Comparison of ENCODE assay signal across 9 mouse cellular contexts in genomic region chr8:112034603-112035002, GRCm38 (mm10). TPM values are rescaled to one million over a fixed set of nuclear protein-coding genes. Genes with fewer than 3 reads are reported as not detected.
DNase-seq lines count a peak whose midpoint lies in the region; ATAC-seq and TF ChIP-seq lines count a peak whose summit lies in the region.
"Had no signal": no experiment of that assay in that cellular context is flagged by ENCODE, and none has a peak within 500 bp of the region (broad histone marks: within the 10 kb centered on the region; RNA-seq: fewer than 3 reads in every experiment).

No protein-coding gene starts in this region.

- H3K9ac ChIP-seq in neural tube, embryonic 15.5 days (replicated peaks): no peak overlapping the region
- H3K9ac ChIP-seq in hindbrain, postnatal 0 days (replicated peaks; ENCODE audit: low read length): no peak overlapping the region
- H3K9ac ChIP-seq in liver, adult 2 months (ENCODE audit: low read depth, low read length): no peak overlapping the region

- TF ChIP-seq POLR2A in liver, adult 2 months (IDR thresholded peaks at IDR 0.05; ENCODE audit: extremely low read depth, insufficient read depth, low read length): no peak

- H3K36me3 ChIP-seq in neural tube, embryonic 15.5 days: no peaks in the 10 kb centered on the region
- no peaks in the 10 kb centered on the region for H3K36me3 ChIP-seq in hindbrain, postnatal 0 days (ENCODE audit: insufficient read depth, low read length)
- H3K36me3 ChIP-seq in liver, adult 2 months (ENCODE audit: control insufficient read depth, insufficient read depth, low read length): no peaks in the 10 kb centered on the region

- no peak overlapping the region for H3K27ac ChIP-seq in neural tube, embryonic 15.5 days (replicated peaks)
- no peak overlapping the region for H3K27ac ChIP-seq in hindbrain, postnatal 0 days
- H3K27ac ChIP-seq in liver, adult 2 months (replicated peaks; ENCODE audit: insufficient read depth, low read depth, low read length): no peak overlapping the region

- no peaks in the 10 kb centered on the region for H3K79me2 ChIP-seq in liver, adult 2 months (ENCODE audit: control insufficient read depth, insufficient read depth, low read length)

- no peaks in the 10 kb centered on the region for H3K9me3 ChIP-seq in neural tube, embryonic 15.5 days (replicated peaks)
- H3K9me3 ChIP-seq in hindbrain, postnatal 0 days (ENCODE audit: low read length): no peaks in the 10 kb centered on the region

- TF ChIP-seq CTCF in hindbrain, postnatal 0 days (IDR thresholded peaks at IDR 0.05; ENCODE audit: low read depth): peak; percentile 82
- peak; percentile 45; the same call in 1 of the 2 replicates for TF ChIP-seq CTCF in liver, adult 2 months (IDR thresholded peaks at IDR 0.05; ENCODE audit: low read depth, low read length)

- 21% methylated on average over 8 of the region's 8 CpGs for WGBS in neural tube, embryonic 15.5 days
- WGBS in hindbrain, postnatal 0 days: 17% methylated on average over 8 of the region's 8 CpGs
- whole genome bisulfite sequencing in liver, adult 2 months: 5% methylated on average over 8 of the region's 8 CpGs

- H3K27me3 ChIP-seq in neural tube, embryonic 15.5 days (replicated peaks): no peaks in the 10 kb centered on the region
- H3K27me3 ChIP-seq in hindbrain, postnatal 0 days (ENCODE audit: insufficient read depth, low read length): no peaks in the 10 kb centered on the region
- no peaks in the 10 kb centered on the region for H3K27me3 ChIP-seq in liver, adult 2 months (ENCODE audit: control insufficient read depth, insufficient read depth, low read length)

- H3K4me2 ChIP-seq in neural tube, embryonic 15.5 days: no peak overlapping the region
- H3K4me2 ChIP-seq in hindbrain, postnatal 0 days (ENCODE audit: low read depth, low read length): no peak overlapping the region

- no peak overlapping the region for H3K4me3 ChIP-seq in neural tube, embryonic 15.5 days (replicated peaks)
- no peak overlapping the region for H3K4me3 ChIP-seq in hindbrain, postnatal 0 days (ENCODE audit: low read length)
- no peak overlapping the region for H3K4me3 ChIP-seq in liver, adult 2 months (ENCODE audit: insufficient read depth, low read depth, low read length)

- H3K4me1 ChIP-seq in neural tube, embryonic 15.5 days: no peaks in the 10 kb centered on the region
- H3K4me1 ChIP-seq in hindbrain, postnatal 0 days (ENCODE audit: insufficient read depth, low read length): no peaks in the 10 kb centered on the region
- no peaks in the 10 kb centered on the region; the same call in 1 of the 2 replicates for H3K4me1 ChIP-seq in liver, adult 2 months (ENCODE audit: control insufficient read depth, insufficient read depth, low read length)

- no peak for DNase-seq in cerebellum, adult 11-12 months
- peak; percentile 70 for DNase-seq in neural tube, embryonic 10.5 days (ENCODE audit: extremely low spot score, low spot score)
- DNase-seq in c-Kit-positive CD71-positive TER-119-positive erythroid progenitor cells, embryonic 14.5 days (ENCODE audit: low spot score): peak; percentile 63
- DNase-seq in hindbrain, postnatal 0 days (ENCODE audit: low spot score): peak; percentile 81
- DNase-seq in liver, adult 2 months (ENCODE audit: extremely low read depth, low read depth, low spot score): peak; percentile 64
- peak; percentile 57 for DNase-seq in retina, postnatal 7 days (ENCODE audit: low read depth, low spot score)

- ATAC-seq in cerebellum, adult (ENCODE audit: insufficient number of reproducible peaks, low FRiP score, low TSS enrichment): peak; percentile 58; the same call in 1 of the 2 replicates
- ATAC-seq in neural tube, embryonic 15.5 days (ENCODE audit: low FRiP score): no peak
- no peak for ATAC-seq in hindbrain, postnatal 0 days

RNA-seq across cellular contexts. Expression of gene Gm6793, which starts 19.8 kb away (rescaled TPM):
- polyA plus RNA-seq in neural tube, embryonic 15.5 days (2015; fragmentation: Nextera tagmentation; extraction: Ambion mirVana): 0.45 and 0.52 TPM in 2 replicates
- total RNA-seq in hindbrain, postnatal 0 days (2014; rRNA removed): not detected in 2 replicates
- 0.70 and 0.91 TPM in 2 replicates for polyA plus RNA-seq in hindbrain, postnatal 0 days (2015; fragmentation: Nextera tagmentation; extraction: Ambion mirVana)
- total RNA-seq in liver, adult 2 months (2014; rRNA removed): not detected in 2 replicates
- not detected in 2 replicates for polyA plus RNA-seq in liver, adult 2 months (2012; rRNA removed)
- total RNA-seq: layer of hippocampus, postnatal 25 days had no signal

RNA-seq across cellular contexts. Expression of gene Terf2ip, which starts 23.4 kb away (rescaled TPM):
- polyA plus RNA-seq in neural tube, embryonic 15.5 days (2015; fragmentation: Nextera tagmentation; extraction: Ambion mirVana): 61.3 and 64.9 TPM in 2 replicates
- 48.8 and 51.1 TPM in 2 replicates for total RNA-seq in hindbrain, postnatal 0 days (2014; rRNA removed)
- polyA plus RNA-seq in hindbrain, postnatal 0 days (2015; fragmentation: Nextera tagmentation; extraction: Ambion mirVana): 56.0 and 60.8 TPM in 2 replicates
- total RNA-seq in liver, adult 2 months (2014; rRNA removed): 4.9 and 5.2 TPM in 2 replicates
- 5.0 and 5.7 TPM in 2 replicates for polyA plus RNA-seq in liver, adult 2 months (2012; rRNA removed)

RNA-seq across cellular contexts. Expression of gene Kars, which starts 23.5 kb away (rescaled TPM):
- 166 and 186 TPM in 2 replicates for polyA plus RNA-seq in neural tube, embryonic 15.5 days (2015; fragmentation: Nextera tagmentation; extraction: Ambion mirVana)
- 106 and 107 TPM in 2 replicates for total RNA-seq in hindbrain, postnatal 0 days (2014; rRNA removed)
- 158 and 162 TPM in 2 replicates for polyA plus RNA-seq in hindbrain, postnatal 0 days (2015; fragmentation: Nextera tagmentation; extraction: Ambion mirVana)
- total RNA-seq in liver, adult 2 months (2014; rRNA removed): 50.9 and 53.3 TPM in 2 replicates
- polyA plus RNA-seq in liver, adult 2 months (2012; rRNA removed): 27.3 and 29.5 TPM in 2 replicates

RNA-seq across cellular contexts. Expression of gene Adat1, which starts 42.5 kb away (rescaled TPM):
- polyA plus RNA-seq in neural tube, embryonic 15.5 days (2015; fragmentation: Nextera tagmentation; extraction: Ambion mirVana): 8.5 and 9.4 TPM in 2 replicates
- total RNA-seq in hindbrain, postnatal 0 days (2014; rRNA removed): 3.8 and 4.5 TPM in 2 replicates
- 4.7 and 4.9 TPM in 2 replicates for polyA plus RNA-seq in hindbrain, postnatal 0 days (2015; fragmentation: Nextera tagmentation; extraction: Ambion mirVana)
- total RNA-seq in liver, adult 2 months (2014; rRNA removed): 2.8 TPM in 2 replicates
- 2.1 and 2.7 TPM in 2 replicates for polyA plus RNA-seq in liver, adult 2 months (2012; rRNA removed)
